Comparison of ENCODE assay signal across 23 mouse cellular contexts in the genomic region with DNA sequence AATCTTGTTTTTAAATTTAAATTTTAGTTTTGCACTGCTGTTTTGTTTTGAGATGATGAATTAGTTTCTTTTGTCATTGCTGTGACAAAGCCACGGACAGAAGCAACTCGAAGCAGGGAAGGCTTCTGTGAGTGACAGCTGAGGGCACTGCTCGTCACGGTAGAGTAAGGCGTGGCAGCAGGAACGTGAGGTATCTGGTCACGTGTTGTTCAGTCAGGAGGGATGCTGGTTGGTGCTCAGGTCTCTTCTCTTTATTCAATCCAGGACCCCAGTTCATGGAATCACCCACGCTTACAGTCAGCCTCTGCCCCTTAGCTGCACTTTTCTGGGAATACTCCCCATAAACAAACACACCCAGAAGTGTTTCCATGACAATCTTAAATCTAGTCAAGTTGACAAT. TPM values are rescaled to one million over a fixed set of nuclear protein-coding genes. Genes with fewer than 3 reads are reported as not detected.
"Had no signal": no experiment of that assay in that cellular context is flagged by ENCODE, and none has a peak within 500 bp of the region (broad histone marks: within the 10 kb centered on the region; RNA-seq: fewer than 3 reads in every experiment).

No protein-coding gene starts in this region.

- ATAC-seq: liver, postnatal 0 days; lung, postnatal 0 days; midbrain, embryonic 13.5 days; midbrain, embryonic 15.5 days had no signal

- H3K27me3 ChIP-seq: lung, embryonic 15.5 days; megakaryocyte, embryonic 14.5 days; midbrain, embryonic 13.5 days; midbrain, embryonic 15.5 days; neural tube, embryonic 13.5 days; neural tube, embryonic 15.5 days; stomach, embryonic 15.5 days had no signal

- H3K4me1 ChIP-seq: lung, embryonic 15.5 days; midbrain, embryonic 13.5 days; midbrain, embryonic 15.5 days; neural tube, embryonic 13.5 days; neural tube, embryonic 15.5 days; stomach, embryonic 15.5 days had no signal

- H3K4me3 ChIP-seq: lung, embryonic 15.5 days; megakaryocyte, embryonic 14.5 days; midbrain, embryonic 13.5 days; midbrain, embryonic 15.5 days; neural tube, embryonic 13.5 days; neural tube, embryonic 15.5 days; stomach, embryonic 15.5 days had no signal

- H3K9ac ChIP-seq: liver, postnatal 0 days; lung, embryonic 15.5 days; midbrain, embryonic 13.5 days; midbrain, embryonic 15.5 days; neural tube, embryonic 13.5 days; neural tube, embryonic 15.5 days; stomach, embryonic 15.5 days had no signal

- DNase-seq: liver, postnatal 0 days; lung, adult 2 months; lung, postnatal 14 days; lung, postnatal 36 days; retina, postnatal 1 day; right cerebral cortex, adult 18-20 months; right cerebral cortex, postnatal 25 days; right cerebral cortex, postnatal 4 days; thymus, adult 2 months; thymus, postnatal 25 days; thymus, postnatal 4 days had no signal

- H3K36me3 ChIP-seq: lung, embryonic 15.5 days; midbrain, embryonic 13.5 days; midbrain, embryonic 15.5 days; neural tube, embryonic 13.5 days; neural tube, embryonic 15.5 days; stomach, embryonic 15.5 days had no signal

- H3K9me3 ChIP-seq: lung, embryonic 15.5 days; megakaryocyte, embryonic 14.5 days; midbrain, embryonic 13.5 days; midbrain, embryonic 15.5 days; neural tube, embryonic 13.5 days; neural tube, embryonic 15.5 days; stomach, embryonic 15.5 days had no signal

- H3K27ac ChIP-seq: lung, embryonic 15.5 days; macrophage; midbrain, embryonic 13.5 days; midbrain, embryonic 15.5 days; neural tube, embryonic 13.5 days; neural tube, embryonic 15.5 days; stomach, embryonic 15.5 days; stomach, postnatal 0 days had no signal

- H3K4me2 ChIP-seq: lung, embryonic 15.5 days; midbrain, embryonic 11.5 days; midbrain, embryonic 13.5 days; midbrain, embryonic 15.5 days; neural tube, embryonic 13.5 days; neural tube, embryonic 15.5 days; stomach, embryonic 15.5 days had no signal

RNA-seq across cellular contexts. Expression of gene Prune2, which starts 38.3 kb away (rescaled TPM):
- total RNA-seq: monocyte, adult 5-6 weeks had no signal
